Mouse (Mus musculus): ENCODE measurements around the gene Far2. TPM values are rescaled to one million over a fixed set of nuclear protein-coding genes. Genes with fewer than 3 reads are reported as not detected.

Far2 gene
- polyA plus RNA-seq, 1 experiment from 2014 or later: 12.9 TPM

DNA sequence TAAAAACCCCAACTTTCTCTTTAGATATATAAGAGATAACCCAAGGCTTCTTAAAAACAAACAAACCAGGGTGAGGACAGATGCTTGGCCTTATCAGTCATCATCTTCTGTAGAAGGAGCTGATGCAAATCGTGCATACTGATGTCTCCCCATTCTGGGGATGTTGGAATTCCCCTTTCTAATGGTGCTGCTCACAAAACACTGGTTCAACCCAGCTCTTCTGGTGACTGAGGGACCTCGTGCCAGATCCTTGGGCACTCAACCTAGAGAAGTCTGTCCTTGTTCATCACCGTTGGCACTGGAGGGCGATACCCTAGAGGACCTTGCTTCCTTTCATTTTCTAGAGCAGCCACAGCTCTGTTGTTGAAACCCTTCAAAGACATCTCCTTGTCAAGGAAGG lies 169.7 kb downstream of the Far2 start:
- no peaks in the 10 kb centered on the region for H3K27me3 ChIP-seq (ENCODE audit: insufficient read depth, low read length)
- ATAC-seq (ENCODE audit: insufficient read depth) (no peak), DNase-seq (no peak)
- H3K4me2 ChIP-seq: no peak overlapping the region
- H3K9ac ChIP-seq: no peak overlapping the region
- H3K9me3 ChIP-seq (ENCODE audit: low read depth, low read length): no peaks in the 10 kb centered on the region
- H3K4me3 ChIP-seq (ENCODE audit: low read depth, low read length): no peak overlapping the region
- H3K4me1 ChIP-seq (ENCODE audit: insufficient read depth): no peaks in the 10 kb centered on the region
- 80% methylated on average over 4 of the region's 4 CpGs for WGBS
- no peak overlapping the region for H3K27ac ChIP-seq (ENCODE audit: low read depth)
- no peaks in the 10 kb centered on the region for H3K36me3 ChIP-seq (ENCODE audit: insufficient read depth)
- TF ChIP-seq CTCF (IDR thresholded peaks at IDR 0.05; ENCODE audit: low read depth): no peak

DNA sequence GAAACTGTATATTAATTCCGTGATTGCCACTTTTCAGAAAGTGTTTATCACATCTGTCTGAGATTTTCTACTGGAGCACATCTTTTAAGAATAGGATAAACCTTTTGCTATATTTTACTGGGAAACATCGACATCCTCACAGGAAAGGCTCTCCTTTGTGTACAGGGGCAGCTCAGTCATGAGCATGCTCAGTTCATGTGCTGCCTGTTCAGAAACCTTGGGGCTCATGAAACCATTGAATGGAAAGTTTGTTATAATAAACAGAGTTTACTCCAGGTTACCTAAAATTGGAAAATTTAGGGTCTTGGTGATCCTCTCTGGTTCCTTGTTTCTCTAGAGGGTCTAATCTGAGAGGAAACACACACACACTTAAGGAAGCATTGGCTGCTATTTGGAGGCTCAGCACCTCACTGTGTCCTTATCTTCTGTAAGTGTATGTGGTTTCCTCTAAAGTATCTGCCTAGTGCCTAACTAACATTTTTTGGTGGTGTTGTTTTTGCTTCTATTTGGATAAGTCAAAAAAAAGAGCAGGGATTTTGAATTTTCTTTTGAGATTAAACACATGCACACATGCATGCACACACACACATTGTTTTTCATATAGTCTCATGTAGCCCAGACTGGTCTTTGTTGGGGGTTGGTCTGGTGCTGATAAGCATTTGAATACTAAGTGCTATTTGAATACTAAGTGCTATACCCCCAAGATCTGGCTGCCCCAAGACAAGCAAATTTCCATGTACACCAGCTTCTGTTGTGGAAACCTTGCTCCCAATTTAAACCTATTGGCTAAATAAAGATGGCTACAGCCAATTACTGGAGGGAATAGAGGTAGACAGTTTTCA lies 171.4 kb downstream of the Far2 start:
- WGBS: 79% methylated on average over 2 of the region's 2 CpGs
- H3K27ac ChIP-seq (ENCODE audit: low read depth): no peak overlapping the region
- no peak for DNase-seq
- no peak overlapping the region for H3K9ac ChIP-seq
- H3K27me3 ChIP-seq (ENCODE audit: insufficient read depth, low read length): no peaks in the 10 kb centered on the region
- no peaks in the 10 kb centered on the region for H3K36me3 ChIP-seq (ENCODE audit: insufficient read depth)
- TF ChIP-seq CTCF (IDR thresholded peaks at IDR 0.05; ENCODE audit: low read depth): no peak
- ATAC-seq (ENCODE audit: insufficient read depth): no peak
- no peak overlapping the region for H3K4me3 ChIP-seq (ENCODE audit: low read depth, low read length)
- H3K4me2 ChIP-seq: no peak overlapping the region
- no peaks in the 10 kb centered on the region for H3K9me3 ChIP-seq (ENCODE audit: low read depth, low read length)
- H3K4me1 ChIP-seq (ENCODE audit: insufficient read depth): no peaks in the 10 kb centered on the region

DNA sequence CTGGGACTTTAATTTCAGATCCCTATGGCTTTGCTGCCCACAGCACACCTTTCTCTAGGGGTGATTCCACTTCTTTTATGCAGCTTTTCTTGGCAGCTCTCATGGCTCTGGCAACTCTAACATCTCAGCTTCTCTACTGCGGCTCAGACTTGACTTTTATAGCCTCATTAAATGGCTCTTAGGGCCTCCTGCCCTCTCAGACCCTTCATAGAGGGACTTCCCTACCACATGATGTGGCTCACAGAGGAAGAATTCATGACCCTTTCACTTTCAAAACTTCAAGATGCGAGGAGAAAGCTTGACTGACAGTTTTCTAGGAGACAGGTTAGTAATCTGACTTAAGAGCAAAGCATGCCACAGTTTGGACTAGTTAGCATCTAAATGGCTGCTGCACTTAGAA lies 175.6 kb downstream of the Far2 start:
- no peaks in the 10 kb centered on the region for H3K27me3 ChIP-seq (ENCODE audit: insufficient read depth, low read length)

DNA sequence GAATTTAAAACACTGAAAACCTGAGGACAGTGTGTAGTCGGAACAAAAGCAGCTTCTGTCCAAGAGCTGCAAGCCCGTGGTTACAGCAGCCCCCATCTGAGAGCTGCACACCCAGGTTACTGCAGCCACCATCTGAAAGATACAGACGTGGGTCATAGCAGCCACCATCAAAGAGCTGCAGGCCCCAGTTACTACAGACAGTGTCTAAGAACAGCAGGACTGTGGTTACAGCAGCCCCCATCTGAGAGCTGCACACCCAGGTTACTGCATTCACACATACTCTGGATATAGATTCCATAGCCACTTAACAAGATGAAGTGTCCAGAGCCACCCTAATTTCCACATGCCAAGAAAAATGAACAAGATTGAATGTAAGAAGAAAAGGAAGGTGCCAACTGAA lies 180.5 kb downstream of the Far2 start:
- ATAC-seq (ENCODE audit: insufficient read depth) (no peak), DNase-seq (no peak)
- no peak overlapping the region for H3K27ac ChIP-seq (ENCODE audit: low read depth)
- H3K36me3 ChIP-seq (ENCODE audit: insufficient read depth): no peaks in the 10 kb centered on the region
- no peak overlapping the region for H3K4me3 ChIP-seq (ENCODE audit: low read depth, low read length)
- no peaks in the 10 kb centered on the region for H3K9me3 ChIP-seq (ENCODE audit: low read depth, low read length)
- WGBS: 59% methylated on average over 3 of the region's 3 CpGs
- H3K4me1 ChIP-seq (ENCODE audit: insufficient read depth): no peaks in the 10 kb centered on the region
- no peak for TF ChIP-seq CTCF (IDR thresholded peaks at IDR 0.05; ENCODE audit: low read depth)
- H3K27me3 ChIP-seq (ENCODE audit: insufficient read depth, low read length): no peaks in the 10 kb centered on the region
- no peak overlapping the region for H3K9ac ChIP-seq
- no peak overlapping the region for H3K4me2 ChIP-seq

More for the DNA sequence above, 175.6 kb downstream of the Far2 start:
- DNase-seq: no peak
- no peaks in the 10 kb centered on the region for H3K9me3 ChIP-seq (ENCODE audit: low read depth, low read length)
- H3K36me3 ChIP-seq (ENCODE audit: insufficient read depth): no peaks in the 10 kb centered on the region
- 72% methylated on average over 2 of the region's 2 CpGs for WGBS
- no peaks in the 10 kb centered on the region for H3K4me1 ChIP-seq (ENCODE audit: insufficient read depth)
- no peak overlapping the region for H3K4me2 ChIP-seq
- no peak overlapping the region for H3K4me3 ChIP-seq (ENCODE audit: low read depth, low read length)
- TF ChIP-seq CTCF (IDR thresholded peaks at IDR 0.05; ENCODE audit: low read depth): no peak
- no peak overlapping the region for H3K9ac ChIP-seq
- no peak overlapping the region for H3K27ac ChIP-seq (ENCODE audit: low read depth)
- ATAC-seq (ENCODE audit: insufficient read depth): no peak

Other genes with a start within 250 kb of the Far2 start
- gene Ergic2, start 165.1 kb downstream of the Far2 start, polyA plus RNA-seq (2014; fragmentation: Nextera tagmentation; extraction: Ambion mirVana): 207 and 221 TPM in 2 replicates